ENCODE assay signal across 11 mouse cellular contexts in genomic region chr15:102967312-102967510, GRCm38 (mm10). TPM values are rescaled to one million over a fixed set of nuclear protein-coding genes. Genes with fewer than 3 reads are reported as not detected.
A peak's percentile ranks its signal among the peaks of the same experiment; 100 is the strongest.
DNase-seq lines count a peak whose midpoint lies in the region; ATAC-seq lines count a peak whose summit lies in the region.
"Had no signal": no experiment of that assay in that cellular context is flagged by ENCODE, and none has a peak within 500 bp of the region (broad histone marks: within the 10 kb centered on the region; RNA-seq: fewer than 3 reads in every experiment).

TSS of gene Hoxc5 (plus strand) at chr15:102967443.

- no peaks in the 10 kb centered on the region for H3K9me3 ChIP-seq in heart, embryonic 10.5 days
- no peaks in the 10 kb centered on the region; the same call in 1 of the 2 replicates for H3K9me3 ChIP-seq in megakaryocyte, embryonic 14.5 days
- H3K9me3 ChIP-seq in hindbrain, embryonic 14.5 days (ENCODE audit: control insufficient read depth, low read length), result no peaks in the 10 kb centered on the region
- H3K9me3 ChIP-seq in neural tube, embryonic 14.5 days (ENCODE audit: control insufficient read depth, low read length), result no peaks in the 10 kb centered on the region

- intact Hi-C loops in heart, postnatal 36 days (cut with DNase I), result loop anchor here (10.0 kb wide), 1 partner anchor 272 kb away; no protein-coding TSS in a partner anchor

- no peak within 1 kb of the TSS for H3K27ac ChIP-seq in heart, embryonic 10.5 days
- H3K27ac ChIP-seq in hindbrain, embryonic 14.5 days, result no peak within 1 kb of the TSS
- peak within 1 kb of the TSS; percentile 81 for H3K27ac ChIP-seq in neural tube, embryonic 14.5 days (ENCODE audit: low read depth, low read length)

- H3K27me3 ChIP-seq in heart, embryonic 10.5 days (ENCODE audit: insufficient read depth, poor library complexity, severe bottlenecking), result peaks cover 100% of the 10 kb centered on the region
- peaks cover 97% of the 10 kb centered on the region for H3K27me3 ChIP-seq in megakaryocyte, embryonic 14.5 days (replicated peaks)
- H3K27me3 ChIP-seq in hindbrain, embryonic 14.5 days (ENCODE audit: control insufficient read depth, insufficient read depth, low read length), result peaks cover 100% of the 10 kb centered on the region
- H3K27me3 ChIP-seq in neural tube, embryonic 14.5 days (ENCODE audit: control insufficient read depth, insufficient read depth, low read length), result peaks cover 13% of the 10 kb centered on the region

- peak within 1 kb of the TSS; percentile 43 for H3K4me3 ChIP-seq in heart, embryonic 10.5 days
- H3K4me3 ChIP-seq in megakaryocyte, embryonic 14.5 days (replicated peaks), result peak within 1 kb of the TSS; percentile 85
- H3K4me3 ChIP-seq in hindbrain, embryonic 14.5 days (replicated peaks; ENCODE audit: low read length), result 0 out of 2 replicates have a peak within 1 kb of the TSS, but pooled peaks have one; percentile 8
- peak within 1 kb of the TSS; percentile 87 for H3K4me3 ChIP-seq in neural tube, embryonic 14.5 days (ENCODE audit: low read depth, low read length)

- no peaks in the 10 kb centered on the region for H3K36me3 ChIP-seq in heart, embryonic 10.5 days
- H3K36me3 ChIP-seq in megakaryocyte, embryonic 14.5 days (replicated peaks; ENCODE audit: low read length), result no peaks in the 10 kb centered on the region
- no peaks in the 10 kb centered on the region for H3K36me3 ChIP-seq in hindbrain, embryonic 14.5 days (replicated peaks; ENCODE audit: control insufficient read depth, insufficient read depth)
- H3K36me3 ChIP-seq in neural tube, embryonic 14.5 days (ENCODE audit: control insufficient read depth, insufficient read depth, low read length), result no peaks in the 10 kb centered on the region

- DNase-seq in heart, embryonic 10.5 days (ENCODE audit: low spot score), result no peak
- DNase-seq in heart, postnatal 36 days, result no peak
- DNase-seq in hindbrain, embryonic 14.5 days (ENCODE audit: low spot score), result no peak
- DNase-seq in thymus, postnatal 10 days (ENCODE audit: low spot score in 2 of 2), result no peak
- DNase-seq in yolk sac, embryonic 10.5 days (ENCODE audit: low spot score), result no peak
- DNase-seq: cerebellum, postnatal 25 days; gastrocnemius, postnatal 14 days; layer of hippocampus, adult 9-11 months had no signal

- no peak within 1 kb of the TSS for H3K9ac ChIP-seq in hindbrain, embryonic 14.5 days
- peak within 1 kb of the TSS; percentile 82 for H3K9ac ChIP-seq in neural tube, embryonic 14.5 days (replicated peaks; ENCODE audit: low read depth, low read length)

- no peak for ATAC-seq in megakaryocyte, adult 5-6 weeks (ENCODE audit: poor library complexity, severe bottlenecking)
- ATAC-seq in hindbrain, embryonic 14.5 days (ENCODE audit: low FRiP score), result no peak
- ATAC-seq in neural tube, embryonic 14.5 days (ENCODE audit: low read depth), result no peak

- 0 out of 2 replicates have a peak within 1 kb of the TSS, but pooled peaks have one; percentile 9 for H3K4me2 ChIP-seq in hindbrain, embryonic 14.5 days (replicated peaks)
- H3K4me2 ChIP-seq in neural tube, embryonic 14.5 days (ENCODE audit: low read depth, low read length), result peak within 1 kb of the TSS; percentile 94

- no peaks in the 10 kb centered on the region; the same call in 1 of the 2 replicates for H3K4me1 ChIP-seq in heart, embryonic 10.5 days
- H3K4me1 ChIP-seq in megakaryocyte, embryonic 14.5 days, result peaks cover 50% of the 10 kb centered on the region
- no peaks in the 10 kb centered on the region for H3K4me1 ChIP-seq in hindbrain, embryonic 14.5 days (replicated peaks; ENCODE audit: control insufficient read depth, insufficient read depth, low read length)
- peaks cover 6% of the 10 kb centered on the region; the same call in 1 of the 2 replicates for H3K4me1 ChIP-seq in neural tube, embryonic 14.5 days (ENCODE audit: control insufficient read depth, insufficient read depth, low read length)

- 7% methylated on average over 12 of the region's 12 CpGs for WGBS in heart, embryonic 10.5 days
- WGBS in hindbrain, embryonic 14.5 days, result 2% methylated on average over 12 of the region's 12 CpGs
- WGBS in neural tube, embryonic 14.5 days, result 3% methylated on average over 12 of the region's 12 CpGs

RNA-seq across cellular contexts. Expression of gene Hoxc5, which starts in this region (rescaled TPM):
- 0.60 and 5.5 TPM in 2 replicates for polyA plus RNA-seq in heart, embryonic 10.5 days (2016; fragmentation: Nextera tagmentation; extraction: Ambion mirVana)
- not detected for total RNA-seq in heart, postnatal 36 days (2021)
- polyA plus RNA-seq in megakaryocyte, embryonic 14.5 days (2012; ENCODE audit: insufficient read depth, low replicate concordance), result not detected in 2 replicates
- total RNA-seq in megakaryocyte, adult 5-6 weeks (2015), result not detected in 2 replicates
- total RNA-seq in megakaryocyte, adult 5-6 weeks (2017), result not detected in 2 replicates
- polyA plus RNA-seq in hindbrain, embryonic 14.5 days (2014; fragmentation: Nextera tagmentation; extraction: Ambion mirVana), result 25.0 and 32.2 TPM in 2 replicates
- 3.6 and 10.2 TPM in 2 replicates for polyA plus RNA-seq in neural tube, embryonic 14.5 days (2014; fragmentation: Nextera tagmentation; extraction: Ambion mirVana)

Comparison
In these comparisons a context has a peak if more than half of its experiments do, and no peak if none do; other contexts are left out.
1. H3K4me3 ChIP-seq: peak in every context shown above with its lines; median percentile 87 in neural tube, embryonic 14.5 days; 85 in megakaryocyte, embryonic 14.5 days; 43 in heart, embryonic 10.5 days; 8 in hindbrain, embryonic 14.5 days.